Mouse (Mus musculus) R1 (cell line): ENCODE measurements at regions not wholly inside any gene's neighbourhood (a gene's known extent, or its start where the extent isn't known, plus 50 kb on each side); places are given as distances from the start of the nearest gene placed in this dataset.
"Not testable (repeated sequence)": the region's sequence is repeated elsewhere in the genome, so short reads cannot be mapped to it uniquely, and the experiment has no call there.

ENCODE experiments used
- DNase-seq: peaks from one replicate; pipeline ENCODE4 v3.0.0-alpha.2; 2018; ENCODE audit warnings: low read depth, low spot score

DNA sequence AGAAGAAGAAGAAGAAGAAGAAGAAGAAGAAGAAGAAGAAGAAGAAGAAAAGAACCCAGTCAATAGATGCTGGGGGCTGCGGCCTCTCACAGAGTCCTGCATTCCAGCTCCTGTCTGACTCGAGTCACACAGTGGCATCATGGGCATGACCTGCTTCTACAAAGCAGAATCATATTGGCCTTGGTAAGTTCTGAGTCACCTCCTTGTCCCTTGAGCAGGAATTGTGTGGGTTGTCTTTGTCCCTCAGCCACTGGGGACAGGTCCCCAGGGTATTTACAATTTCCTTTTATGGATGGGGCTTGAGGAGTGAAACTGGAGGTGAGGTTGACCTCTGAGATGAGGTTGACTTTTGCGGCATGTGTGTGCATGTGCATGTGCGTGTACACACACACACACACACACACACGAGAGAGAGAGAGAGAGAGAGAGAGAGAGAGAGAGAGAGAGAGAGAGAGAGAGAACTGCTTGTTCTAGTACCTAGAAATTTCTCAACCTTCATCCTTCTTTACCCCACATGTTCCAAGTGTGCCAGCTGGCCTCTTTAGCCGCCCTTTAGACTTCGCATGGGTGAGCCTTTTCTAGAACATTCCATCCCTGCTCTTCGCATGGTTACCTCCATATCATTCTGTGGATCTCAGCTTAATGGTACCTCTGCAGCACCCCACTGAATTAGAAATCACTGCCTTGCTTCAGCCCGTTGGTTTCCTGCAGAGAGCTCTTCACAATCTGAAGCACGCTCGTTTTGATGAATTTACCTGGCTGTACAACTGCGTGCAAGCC is 283.2 kb downstream of the 4933412E24Rik start:
- no peak for DNase-seq

DNA sequence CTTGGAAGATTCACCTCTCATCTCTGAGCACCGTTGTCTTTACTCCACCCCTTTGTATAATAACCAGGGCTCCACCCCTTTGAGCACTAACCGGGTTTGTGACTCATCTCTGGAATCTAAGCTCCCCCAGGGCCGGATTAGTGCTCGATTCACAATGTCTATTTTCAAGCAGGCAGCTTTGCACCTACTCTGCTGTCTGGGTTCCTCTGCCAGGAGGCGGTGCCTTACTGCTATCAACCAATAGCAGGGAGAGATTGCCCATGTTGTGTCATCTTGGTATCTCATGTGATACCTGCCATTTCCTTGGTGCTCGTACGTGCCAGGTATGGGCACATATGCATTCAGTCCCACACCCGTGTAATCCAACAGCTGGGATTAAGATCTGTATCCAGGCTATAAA is 285.3 kb downstream of the 4933412E24Rik start:
- DNase-seq, result peak; percentile 13

GRCm38 (mm10) chr15:59728817-59729560 is 287.4 kb downstream of the 4933412E24Rik start:
- DNase-seq, result no peak

GRCm38 (mm10) chr15:59728131-59728601 is 288.2 kb downstream of the 4933412E24Rik start:
- no peak for DNase-seq

DNA sequence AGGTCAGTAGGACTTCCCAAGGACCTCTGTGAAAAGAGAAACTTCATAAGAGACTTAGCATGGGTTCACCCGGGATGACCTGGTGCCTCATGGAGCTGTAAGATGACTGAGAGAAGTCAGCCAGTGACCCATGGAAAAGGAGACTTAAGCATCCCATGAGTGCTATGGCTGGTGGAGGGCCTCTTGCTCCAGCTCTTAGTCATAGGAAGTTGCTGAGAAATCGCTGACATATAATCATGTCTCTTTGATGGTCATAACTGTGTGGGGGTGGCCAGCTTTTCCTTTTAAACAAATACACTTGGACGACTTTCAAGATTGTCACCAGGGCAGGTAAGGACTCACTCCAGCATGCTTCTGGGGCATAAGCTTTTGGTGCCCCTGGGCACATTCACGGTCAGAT is 290.5 kb downstream of the 4933412E24Rik start:
- no peak for DNase-seq

DNA sequence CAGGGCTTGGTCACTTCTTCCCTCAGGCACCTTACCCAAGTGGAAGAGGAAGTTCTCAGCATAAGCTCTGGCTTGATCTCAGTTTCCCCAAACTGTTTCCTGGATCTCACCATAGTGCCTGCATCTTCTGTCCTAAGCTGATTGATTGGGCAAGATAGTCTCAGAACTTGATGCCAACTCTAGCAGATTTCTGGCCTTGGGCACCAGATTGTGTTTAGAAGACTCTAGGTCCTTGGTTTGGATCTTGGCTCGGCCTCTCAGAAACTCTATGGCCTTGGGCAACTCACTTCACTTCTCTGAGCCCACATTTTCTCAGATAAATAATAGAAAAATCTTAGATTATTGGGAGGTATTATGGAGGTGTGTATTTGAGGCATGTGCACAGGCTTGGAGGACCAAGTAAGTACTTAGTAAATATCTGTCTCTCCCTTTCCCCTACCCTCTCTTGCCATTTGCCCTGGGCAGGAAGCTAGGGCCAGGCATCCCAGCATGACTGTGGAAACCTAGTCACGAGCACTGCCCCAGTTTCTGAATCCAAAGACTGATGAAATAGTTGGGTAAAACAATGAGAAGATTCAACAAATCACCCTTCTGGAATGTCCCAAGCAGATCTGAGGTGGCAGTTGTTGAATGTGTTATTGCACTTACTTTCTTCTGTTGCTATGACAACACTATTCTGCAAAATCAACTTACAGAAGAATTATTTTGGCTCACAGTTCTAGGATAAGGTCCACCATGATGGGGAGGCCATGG is 293.6 kb downstream of the 4933412E24Rik start:
- DNase-seq, result no peak

DNA sequence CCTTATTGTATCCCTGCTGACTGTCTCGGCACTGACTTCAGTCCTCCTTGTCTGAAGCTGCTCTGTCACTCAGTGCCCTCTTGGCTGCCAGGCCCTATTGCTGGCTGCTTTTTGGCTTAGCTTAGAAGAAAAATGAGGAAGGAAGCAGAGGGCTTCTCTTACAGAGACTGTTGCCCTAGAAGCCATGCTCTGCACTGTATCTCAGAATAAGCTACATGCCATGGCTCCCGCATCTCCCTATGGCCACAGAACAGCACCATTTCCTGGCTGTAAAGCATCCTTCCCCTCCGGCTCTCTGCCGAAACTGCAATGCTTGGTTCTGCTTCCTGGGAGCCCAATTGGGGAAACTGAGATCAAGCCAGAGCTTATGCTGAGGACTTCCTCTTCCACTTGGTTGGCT is 295.0 kb downstream of the 4933412E24Rik start:
- DNase-seq, result no peak

DNA sequence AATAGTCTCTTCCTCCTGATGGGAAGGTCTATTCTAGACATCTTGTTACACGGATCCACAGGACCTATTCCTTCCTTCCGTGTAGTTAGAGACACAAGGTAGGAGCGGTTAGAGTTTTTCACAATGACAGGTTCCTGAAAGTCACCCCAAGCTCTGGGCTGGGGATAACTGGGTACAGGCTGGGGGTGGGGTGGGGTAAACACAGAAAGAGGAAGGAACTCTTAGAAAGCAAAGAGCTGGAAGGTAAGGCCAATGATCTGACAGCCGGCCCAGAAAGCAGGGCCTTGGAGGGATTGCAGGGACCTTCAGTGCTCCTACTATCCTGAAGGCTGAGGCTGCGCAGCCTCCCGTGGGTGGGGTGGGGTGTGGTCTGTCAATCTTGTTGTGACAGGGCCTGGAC is 295.4 kb downstream of the 4933412E24Rik start:
- DNase-seq, result no peak

- DNase-seq, result no peak
Observed at GRCm38 (mm10) chr15:59720149-59720548, 296.3 kb downstream of the 4933412E24Rik start.

GRCm38 (mm10) chr15:59719383-59720128 is 296.9 kb downstream of the 4933412E24Rik start:
- DNase-seq, result not testable (repeated sequence)

GRCm38 (mm10) chr15:59716872-59717271 is 299.5 kb downstream of the 4933412E24Rik start:
- no peak for DNase-seq

GRCm38 (mm10) chr15:59715951-59716350 is 300.5 kb downstream of the 4933412E24Rik start:
- DNase-seq, result no peak

DNA sequence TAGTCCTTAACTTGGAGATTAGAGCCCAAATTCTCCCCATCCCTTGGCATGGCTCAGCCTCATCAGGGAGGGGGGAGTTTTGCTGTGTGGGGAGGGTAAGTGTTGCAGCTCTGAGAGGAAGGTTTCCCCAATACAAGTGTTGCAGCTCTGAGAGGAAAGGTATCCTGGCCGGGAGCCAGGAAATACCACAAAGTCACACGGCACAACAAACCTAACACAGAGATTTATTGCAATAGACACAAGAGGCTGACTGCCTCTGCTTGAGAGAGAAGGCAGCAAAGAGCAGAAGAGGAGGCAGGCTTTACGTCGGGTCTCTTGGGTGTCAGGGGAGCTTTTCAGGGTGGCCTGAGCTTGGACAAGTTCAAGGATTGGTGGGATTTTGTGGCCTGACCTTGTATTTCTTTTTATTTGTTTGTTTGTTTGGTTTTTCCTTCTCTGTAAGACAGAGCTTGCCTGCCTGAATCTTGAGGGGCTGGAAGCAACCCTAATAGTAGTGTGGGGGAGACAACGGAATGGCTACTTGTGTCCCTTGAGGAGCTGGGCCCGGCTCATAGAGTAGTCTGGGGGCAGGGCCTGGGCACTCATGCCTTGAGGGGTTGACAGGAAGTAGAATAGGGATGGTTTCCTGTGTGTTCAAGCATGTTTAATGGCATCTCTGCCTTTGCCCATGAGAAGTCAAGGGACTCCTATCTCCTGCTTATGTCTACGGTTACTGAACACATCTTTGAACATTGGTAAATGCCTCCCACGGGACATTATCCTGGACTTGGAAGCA is 302.3 kb downstream of the 4933412E24Rik start:
- no peak for DNase-seq

- no peak for DNase-seq
Observed at GRCm38 (mm10) chr15:59712077-59712752, 304.2 kb downstream of the 4933412E24Rik start.

- no peak for DNase-seq
Observed at GRCm38 (mm10) chr15:59709925-59710324, 306.5 kb downstream of the 4933412E24Rik start.

DNA sequence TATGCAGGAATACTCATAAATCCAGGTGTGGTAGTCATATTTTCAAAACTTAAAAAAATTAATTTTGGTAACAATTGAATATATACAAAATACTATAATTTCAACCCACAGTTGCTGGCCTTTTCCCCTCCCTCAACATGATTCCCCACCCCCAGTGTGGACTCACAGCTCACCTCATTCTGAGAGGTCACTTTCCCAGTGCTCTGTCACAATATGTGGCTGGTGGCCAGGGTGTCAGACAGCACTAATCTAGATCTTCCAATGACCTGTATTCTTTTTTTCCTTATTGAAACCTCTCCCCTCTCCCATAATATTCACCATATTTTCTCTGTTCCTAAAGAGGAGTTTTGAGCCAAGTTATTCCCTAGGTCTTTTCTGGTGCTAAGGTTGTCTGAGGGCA is 308.0 kb downstream of the 4933412E24Rik start:
- no peak for DNase-seq

GRCm38 (mm10) chr15:59707081-59707480 is 309.3 kb downstream of the 4933412E24Rik start:
- no peak for DNase-seq
